Mouse (Mus musculus): ENCODE results near the gene Nrap.
"Not testable (repeated sequence)": the region's sequence is repeated elsewhere in the genome, so short reads cannot be mapped to it uniquely, and the experiment has no call there.

DNA sequence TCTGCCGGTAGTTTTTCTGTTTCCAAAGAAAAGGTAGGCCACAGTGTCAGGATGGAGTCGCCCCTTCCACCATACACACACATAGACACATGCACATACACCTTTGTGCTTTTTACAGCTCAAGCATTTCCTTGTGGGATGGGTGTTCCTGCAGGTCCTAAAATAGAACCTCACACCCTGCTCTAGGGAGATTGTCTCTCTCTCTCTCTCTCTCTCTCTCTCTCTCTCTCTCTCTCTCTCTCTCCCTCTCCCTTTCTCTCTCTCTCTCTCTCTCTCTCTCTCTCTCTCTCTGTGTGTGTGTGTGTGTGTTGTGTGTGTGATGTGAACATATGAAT lies 32.5 kb downstream of the Nrap start:
- TF ChIP-seq TAL1, GATA1 (IDR thresholded peaks at IDR 0.05; ENCODE audit: low read length): not testable (repeated sequence)
